Mouse (Mus musculus): ENCODE results near the gene Usmg5. TPM values are rescaled to one million over a fixed set of nuclear protein-coding genes. Genes with fewer than 3 reads are reported as not detected.
A peak's percentile ranks its signal among the peaks of the same experiment; 100 is the strongest.

The Usmg5 gene
- total and polyA plus RNA-seq, 2 experiments from 2014 or later, result 1,537 to 5,899 TPM

GRCm38 (mm10) chr19:47088226-47088625 is 2.2 kb downstream of the Usmg5 start:
- 46% methylated on average over 3 of the region's 3 CpGs for WGBS
- peaks cover 46% of the 10 kb centered on the region for H3K36me3 ChIP-seq (replicated peaks; ENCODE audit: control insufficient read depth, insufficient read depth, low read length)
- peak overlapping the region; percentile 92 for H3K4me2 ChIP-seq (ENCODE audit: low read depth, low read length)
- DNase-seq (ENCODE audit: low spot score), result no peak
- H3K4me3 ChIP-seq (ENCODE audit: low read depth, low read length), result peak overlapping the region; percentile 96
- TF ChIP-seq CTCF (IDR thresholded peaks at IDR 0.05; ENCODE audit: low read depth) (no peak), EP300 (IDR thresholded peaks at IDR 0.05; ENCODE audit: low read depth) (no peak)
- no peak overlapping the region for H3K27ac ChIP-seq (ENCODE audit: low read depth)
- no peaks in the 10 kb centered on the region for H3K9me3 ChIP-seq (replicated peaks; ENCODE audit: control insufficient read depth, low read length)
- no peaks in the 10 kb centered on the region for H3K27me3 ChIP-seq (ENCODE audit: control insufficient read depth, insufficient read depth, low read length)
- peaks cover 25% of the 10 kb centered on the region for H3K4me1 ChIP-seq (ENCODE audit: control insufficient read depth, insufficient read depth)
- no peak for ATAC-seq (ENCODE audit: insufficient read depth, low read depth)
- peak overlapping the region; percentile 17; the same call in 1 of the 2 replicates for H3K9ac ChIP-seq (replicated peaks; ENCODE audit: low read depth, low read length)

GRCm38 (mm10) chr19:47067924-47068611 is 22.4 kb downstream of the Usmg5 start:
- Histone ChIP-seq H3K4me3 (ENCODE audit: low read depth, low read length) (peak overlapping the region; percentile 100), H3K27ac (ENCODE audit: low read depth) (peak overlapping the region; percentile 91), H3K9ac (replicated peaks; ENCODE audit: low read depth, low read length) (peak overlapping the region; percentile 98), H3K9me3 (replicated peaks; ENCODE audit: control insufficient read depth, low read length) (no peaks in the 10 kb centered on the region), H3K36me3 (replicated peaks; ENCODE audit: control insufficient read depth, insufficient read depth, low read length) (peaks cover 26% of the 10 kb centered on the region), H3K4me2 (ENCODE audit: low read depth, low read length) (peak overlapping the region; percentile 80), H3K27me3 (ENCODE audit: control insufficient read depth, insufficient read depth, low read length) (no peaks in the 10 kb centered on the region), H3K4me1 (ENCODE audit: control insufficient read depth, insufficient read depth) (0 out of 2 replicates have a peak, but pooled peaks cover 10% of the 10 kb centered on the region)
- TF ChIP-seq CTCF (IDR thresholded peaks at IDR 0.05; ENCODE audit: low read depth) (no peak), EP300 (IDR thresholded peaks at IDR 0.05; ENCODE audit: low read depth) (no peak)
- peak; percentile 90 for DNase-seq (ENCODE audit: low spot score)
- peak; percentile 96 for ATAC-seq (ENCODE audit: insufficient read depth, low read depth)
- under 1% methylated on average over 37 of the region's 72 CpGs for WGBS

GRCm38 (mm10) chr19:47067096-47067882 is 23.2 kb downstream of the Usmg5 start, which contains the start of gene Taf5:
Gene Taf5, plus strand, starts transcription at chr19:47067746.
- peak; percentile 97 for DNase-seq (ENCODE audit: low spot score)
- H3K4me2 ChIP-seq (ENCODE audit: low read depth, low read length), result peak within 1 kb of the TSS; percentile 80
- no peak for TF ChIP-seq EP300 (IDR thresholded peaks at IDR 0.05; ENCODE audit: low read depth)
- TF ChIP-seq CTCF (IDR thresholded peaks at IDR 0.05; ENCODE audit: low read depth), result peak; percentile 10; the same call in 1 of the 2 replicates

DNA sequence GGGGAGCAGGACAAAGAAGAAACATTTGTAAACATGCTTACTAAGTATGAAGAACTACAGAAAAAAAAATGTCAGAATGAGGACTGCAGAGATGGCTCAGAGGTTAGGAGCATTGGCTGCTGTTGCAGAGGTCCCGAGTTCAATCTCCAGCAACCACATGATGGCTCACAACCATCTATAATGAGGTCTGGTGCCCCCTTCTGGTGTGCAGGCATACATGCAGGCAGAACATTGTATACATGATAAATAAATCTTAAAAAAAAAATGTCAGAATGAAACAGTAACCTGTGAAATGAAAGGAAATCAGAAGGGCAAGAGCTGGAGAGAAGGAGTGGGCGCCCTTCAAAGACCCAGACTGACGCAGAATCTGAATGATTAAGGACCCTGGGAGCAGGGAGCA is 24.6 kb downstream of the Usmg5 start:
- no peak overlapping the region for H3K4me2 ChIP-seq (ENCODE audit: low read depth, low read length)
- WGBS, result 87% methylated on average over 3 of the region's 3 CpGs
- H3K4me3 ChIP-seq (ENCODE audit: low read depth, low read length), result no peak overlapping the region
- H3K36me3 ChIP-seq (replicated peaks; ENCODE audit: control insufficient read depth, insufficient read depth, low read length), result peaks cover 5% of the 10 kb centered on the region; the same call in 1 of the 2 replicates
- H3K9me3 ChIP-seq (replicated peaks; ENCODE audit: control insufficient read depth, low read length), result no peaks in the 10 kb centered on the region
- H3K27ac ChIP-seq (ENCODE audit: low read depth), result no peak overlapping the region
- no peaks in the 10 kb centered on the region for H3K27me3 ChIP-seq (ENCODE audit: control insufficient read depth, insufficient read depth, low read length)
- no peak for TF ChIP-seq CTCF (IDR thresholded peaks at IDR 0.05; ENCODE audit: low read depth)
- TF ChIP-seq EP300 (IDR thresholded peaks at IDR 0.05; ENCODE audit: low read depth), result no peak
- no peak for ATAC-seq (ENCODE audit: insufficient read depth, low read depth)
- no peak for DNase-seq (ENCODE audit: low spot score)
- H3K9ac ChIP-seq (replicated peaks; ENCODE audit: low read depth, low read length), result no peak overlapping the region
- 0 out of 2 replicates have a peak, but pooled peaks cover 10% of the 10 kb centered on the region for H3K4me1 ChIP-seq (ENCODE audit: control insufficient read depth, insufficient read depth)

More at GRCm38 (mm10) chr19:47067096-47067882, 23.2 kb downstream of the Usmg5 start, which contains the start of gene Taf5:
- H3K9ac ChIP-seq (replicated peaks; ENCODE audit: low read depth, low read length), result peak within 1 kb of the TSS; percentile 98
- H3K36me3 ChIP-seq (replicated peaks; ENCODE audit: control insufficient read depth, insufficient read depth, low read length), result peaks cover 19% of the 10 kb centered on the region
- H3K4me1 ChIP-seq (ENCODE audit: control insufficient read depth, insufficient read depth), result 0 out of 2 replicates have a peak, but pooled peaks cover 10% of the 10 kb centered on the region
- no peaks in the 10 kb centered on the region for H3K27me3 ChIP-seq (ENCODE audit: control insufficient read depth, insufficient read depth, low read length)
- 9% methylated on average over 49 of the region's 49 CpGs for WGBS
- H3K27ac ChIP-seq (ENCODE audit: low read depth), result peak within 1 kb of the TSS; percentile 91
- peak; percentile 77 for ATAC-seq (ENCODE audit: insufficient read depth, low read depth)
- peak within 1 kb of the TSS; percentile 100 for H3K4me3 ChIP-seq (ENCODE audit: low read depth, low read length)
- H3K9me3 ChIP-seq (replicated peaks; ENCODE audit: control insufficient read depth, low read length), result no peaks in the 10 kb centered on the region

DNA sequence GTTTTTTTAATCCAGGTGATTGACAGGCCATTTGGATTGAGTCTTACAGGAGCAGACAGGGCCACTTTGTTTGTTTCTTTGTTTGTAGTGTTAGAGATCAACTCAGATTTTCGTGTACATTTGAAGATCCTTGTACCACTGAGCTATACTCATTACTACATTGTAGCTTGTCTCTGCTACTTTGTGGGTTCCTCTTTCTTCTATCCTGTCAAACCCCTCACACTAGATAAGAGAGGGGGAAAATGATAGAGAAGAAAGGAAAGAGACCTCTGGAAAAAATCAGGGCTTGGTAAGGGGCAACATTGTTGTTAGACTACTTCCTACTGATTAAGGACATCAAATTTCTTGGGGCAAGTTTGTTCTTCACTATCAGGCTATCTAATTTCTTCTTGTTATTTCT is 32.8 kb downstream of the Usmg5 start:
- DNase-seq (ENCODE audit: low spot score) (no peak), ATAC-seq (ENCODE audit: insufficient read depth, low read depth) (no peak)
- Histone ChIP-seq H3K9me3 (replicated peaks; ENCODE audit: control insufficient read depth, low read length) (no peaks in the 10 kb centered on the region), H3K36me3 (replicated peaks; ENCODE audit: control insufficient read depth, insufficient read depth, low read length) (no peaks in the 10 kb centered on the region), H3K9ac (replicated peaks; ENCODE audit: low read depth, low read length) (no peak overlapping the region), H3K27ac (ENCODE audit: low read depth) (no peak overlapping the region), H3K27me3 (ENCODE audit: control insufficient read depth, insufficient read depth, low read length) (no peaks in the 10 kb centered on the region), H3K4me1 (ENCODE audit: control insufficient read depth, insufficient read depth) (no peaks in the 10 kb centered on the region), H3K4me3 (ENCODE audit: low read depth, low read length) (no peak overlapping the region), H3K4me2 (ENCODE audit: low read depth, low read length) (no peak overlapping the region)
- TF ChIP-seq EP300 (IDR thresholded peaks at IDR 0.05; ENCODE audit: low read depth) (no peak), CTCF (IDR thresholded peaks at IDR 0.05; ENCODE audit: low read depth) (no peak)
- WGBS, result 34% methylated on average over 1 of the region's 1 CpGs
